Mouse (Mus musculus): Measurements from ENCODE around the gene Sox6. TPM values are rescaled to one million over a fixed set of nuclear protein-coding genes. Genes with fewer than 3 reads are reported as not detected.

Sox6 gene
- total and polyA plus RNA-seq, 2 experiments from 2014 or later = 33.7 to 39.8 TPM

GRCm38 (mm10) chr7:115766316-115766715 is 272.3 kb downstream of the Sox6 start:
- ATAC-seq (no peak), DNase-seq (ENCODE audit: low spot score) (no peak)
- Histone ChIP-seq H3K4me1 (ENCODE audit: insufficient read depth, low read length) (no peaks in the 10 kb centered on the region), H3K4me3 (ENCODE audit: low read length) (no peak overlapping the region), H3K36me3 (ENCODE audit: insufficient read depth, low read length) (no peaks in the 10 kb centered on the region), H3K27ac (no peak overlapping the region), H3K9ac (replicated peaks; ENCODE audit: low read length) (no peak overlapping the region), H3K4me2 (ENCODE audit: low read depth, low read length) (no peak overlapping the region), H3K9me3 (ENCODE audit: low read length) (no peaks in the 10 kb centered on the region), H3K27me3 (ENCODE audit: insufficient read depth, low read length) (no peaks in the 10 kb centered on the region)
- 85% methylated on average over 8 of the region's 8 CpGs for WGBS
- TF ChIP-seq CTCF (IDR thresholded peaks at IDR 0.05; ENCODE audit: low read depth) = no peak

GRCm38 (mm10) chr7:115763851-115764250 is 274.7 kb downstream of the Sox6 start:
- WGBS = 54% methylated on average over 2 of the region's 2 CpGs
- TF ChIP-seq CTCF (IDR thresholded peaks at IDR 0.05; ENCODE audit: low read depth) = no peak

GRCm38 (mm10) chr7:115758172-115758571 is 280.4 kb downstream of the Sox6 start:
- H3K27ac ChIP-seq = no peak overlapping the region
- no peaks in the 10 kb centered on the region for H3K36me3 ChIP-seq (ENCODE audit: insufficient read depth, low read length)
- DNase-seq (ENCODE audit: low spot score) (no peak), ATAC-seq (no peak)
- no peak overlapping the region for H3K9ac ChIP-seq (replicated peaks; ENCODE audit: low read length)
- no peak for TF ChIP-seq CTCF (IDR thresholded peaks at IDR 0.05; ENCODE audit: low read depth)
- H3K4me2 ChIP-seq (ENCODE audit: low read depth, low read length) = no peak overlapping the region
- H3K27me3 ChIP-seq (ENCODE audit: insufficient read depth, low read length) = no peaks in the 10 kb centered on the region
- H3K4me3 ChIP-seq (ENCODE audit: low read length) = no peak overlapping the region
- 69% methylated on average over 1 of the region's 1 CpGs for WGBS
- no peaks in the 10 kb centered on the region for H3K9me3 ChIP-seq (ENCODE audit: low read length)
- no peaks in the 10 kb centered on the region for H3K4me1 ChIP-seq (ENCODE audit: insufficient read depth, low read length)

More at GRCm38 (mm10) chr7:115763851-115764250, 274.7 kb downstream of the Sox6 start:
- Histone ChIP-seq H3K4me2 (ENCODE audit: low read depth, low read length) (no peak overlapping the region), H3K9ac (replicated peaks; ENCODE audit: low read length) (no peak overlapping the region), H3K27ac (no peak overlapping the region), H3K9me3 (ENCODE audit: low read length) (no peaks in the 10 kb centered on the region), H3K4me1 (ENCODE audit: insufficient read depth, low read length) (no peaks in the 10 kb centered on the region), H3K4me3 (ENCODE audit: low read length) (no peak overlapping the region), H3K36me3 (ENCODE audit: insufficient read depth, low read length) (no peaks in the 10 kb centered on the region), H3K27me3 (ENCODE audit: insufficient read depth, low read length) (no peaks in the 10 kb centered on the region)
- DNase-seq (ENCODE audit: low spot score) (no peak), ATAC-seq (no peak)

- H3K27me3 ChIP-seq (ENCODE audit: insufficient read depth, low read length) = no peaks in the 10 kb centered on the region
- 58% methylated on average over 4 of the region's 4 CpGs for WGBS
- H3K9ac ChIP-seq (replicated peaks; ENCODE audit: low read length) = no peak overlapping the region
- no peaks in the 10 kb centered on the region for H3K36me3 ChIP-seq (ENCODE audit: insufficient read depth, low read length)
- no peaks in the 10 kb centered on the region for H3K9me3 ChIP-seq (ENCODE audit: low read length)
- no peak for TF ChIP-seq CTCF (IDR thresholded peaks at IDR 0.05; ENCODE audit: low read depth)
- H3K4me3 ChIP-seq (ENCODE audit: low read length) = no peak overlapping the region
- H3K27ac ChIP-seq = no peak overlapping the region
- H3K4me1 ChIP-seq (ENCODE audit: insufficient read depth, low read length) = no peaks in the 10 kb centered on the region
- no peak overlapping the region for H3K4me2 ChIP-seq (ENCODE audit: low read depth, low read length)
- ATAC-seq = no peak
- DNase-seq (ENCODE audit: low spot score) = no peak
Observed at GRCm38 (mm10) chr7:115755272-115755671, 283.3 kb downstream of the Sox6 start.

- no peak for ATAC-seq
- Histone ChIP-seq H3K4me1 (ENCODE audit: insufficient read depth, low read length) (no peaks in the 10 kb centered on the region), H3K27ac (no peak overlapping the region), H3K9ac (replicated peaks; ENCODE audit: low read length) (no peak overlapping the region), H3K9me3 (ENCODE audit: low read length) (no peaks in the 10 kb centered on the region), H3K36me3 (ENCODE audit: insufficient read depth, low read length) (no peaks in the 10 kb centered on the region), H3K4me3 (ENCODE audit: low read length) (no peak overlapping the region), H3K4me2 (ENCODE audit: low read depth, low read length) (no peak overlapping the region), H3K27me3 (ENCODE audit: insufficient read depth, low read length) (no peaks in the 10 kb centered on the region)
- 82% methylated on average over 7 of the region's 7 CpGs for WGBS
- DNase-seq (ENCODE audit: low spot score) = no peak
- TF ChIP-seq CTCF (IDR thresholded peaks at IDR 0.05; ENCODE audit: low read depth) = no peak
Observed at GRCm38 (mm10) chr7:115754216-115754615, 284.4 kb downstream of the Sox6 start.

GRCm38 (mm10) chr7:115752121-115752634 is 286.4 kb downstream of the Sox6 start:
- 9% methylated on average over 5 of the region's 5 CpGs for WGBS
- Histone ChIP-seq H3K9me3 (ENCODE audit: low read length) (no peaks in the 10 kb centered on the region), H3K27me3 (ENCODE audit: insufficient read depth, low read length) (no peaks in the 10 kb centered on the region), H3K4me1 (ENCODE audit: insufficient read depth, low read length) (no peaks in the 10 kb centered on the region), H3K4me2 (ENCODE audit: low read depth, low read length) (peak overlapping the region; percentile 34; the same call in 1 of the 2 replicates), H3K36me3 (ENCODE audit: insufficient read depth, low read length) (no peaks in the 10 kb centered on the region), H3K9ac (replicated peaks; ENCODE audit: low read length) (no peak overlapping the region), H3K27ac (no peak overlapping the region), H3K4me3 (ENCODE audit: low read length) (no peak overlapping the region)
- TF ChIP-seq CTCF (IDR thresholded peaks at IDR 0.05; ENCODE audit: low read depth) = peak; percentile 5; the same call in 1 of the 2 replicates
- ATAC-seq (no peak), DNase-seq (ENCODE audit: low spot score) (peak; percentile 46)

GRCm38 (mm10) chr7:115751083-115751482 is 287.5 kb downstream of the Sox6 start:
- 39% methylated on average over 3 of the region's 3 CpGs for WGBS

More at GRCm38 (mm10) chr7:115751083-115751482, 287.5 kb downstream of the Sox6 start:
- Histone ChIP-seq H3K36me3 (ENCODE audit: insufficient read depth, low read length) (no peaks in the 10 kb centered on the region), H3K4me3 (ENCODE audit: low read length) (no peak overlapping the region), H3K9me3 (ENCODE audit: low read length) (no peaks in the 10 kb centered on the region), H3K27me3 (ENCODE audit: insufficient read depth, low read length) (no peaks in the 10 kb centered on the region), H3K9ac (replicated peaks; ENCODE audit: low read length) (no peak overlapping the region), H3K4me1 (ENCODE audit: insufficient read depth, low read length) (no peaks in the 10 kb centered on the region), H3K4me2 (ENCODE audit: low read depth, low read length) (no peak overlapping the region), H3K27ac (no peak overlapping the region)
- ATAC-seq (no peak), DNase-seq (ENCODE audit: low spot score) (no peak)
- no peak for TF ChIP-seq CTCF (IDR thresholded peaks at IDR 0.05; ENCODE audit: low read depth)
